Mouse (Mus musculus): ENCODE data around the gene Rspo1.

The Rspo1 gene

DNA sequence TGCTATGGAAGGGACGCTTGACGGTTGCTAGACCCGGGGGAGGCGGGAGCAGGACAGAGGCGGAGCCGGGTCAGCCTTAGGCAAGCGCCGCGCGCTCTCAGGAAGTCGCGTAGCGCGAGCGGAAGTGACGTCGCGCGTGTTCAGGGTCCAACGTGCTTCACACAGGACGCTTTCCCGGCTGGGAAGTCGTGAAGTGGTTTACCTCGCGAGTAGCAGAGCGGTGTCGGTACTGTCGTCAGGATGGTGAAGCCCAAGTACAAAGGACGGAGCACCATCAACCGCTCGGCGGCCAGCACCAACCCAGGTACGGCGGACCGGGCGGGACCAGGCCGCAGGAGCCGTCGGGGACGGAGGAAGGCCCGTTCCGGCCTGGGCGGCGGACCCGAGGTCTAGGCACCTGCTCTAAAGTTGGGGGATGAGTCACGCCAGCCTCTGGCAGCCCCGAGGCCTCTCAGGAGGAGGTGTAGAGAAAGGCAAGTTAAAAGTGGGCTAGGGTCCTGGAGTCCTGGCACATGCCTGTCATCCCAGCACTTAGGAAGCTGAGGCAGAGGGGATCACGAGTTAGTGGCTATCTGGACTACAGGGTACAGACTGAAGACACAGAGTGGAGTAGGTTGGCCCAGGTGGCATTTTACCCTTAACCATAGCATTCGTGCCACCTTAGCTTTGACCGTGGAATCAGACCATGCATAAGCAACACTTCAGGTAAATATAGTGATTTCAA is 43.8 kb downstream of the Rspo1 start:
- DNase-seq (ENCODE audit: low spot score), result peak; percentile 79

DNA sequence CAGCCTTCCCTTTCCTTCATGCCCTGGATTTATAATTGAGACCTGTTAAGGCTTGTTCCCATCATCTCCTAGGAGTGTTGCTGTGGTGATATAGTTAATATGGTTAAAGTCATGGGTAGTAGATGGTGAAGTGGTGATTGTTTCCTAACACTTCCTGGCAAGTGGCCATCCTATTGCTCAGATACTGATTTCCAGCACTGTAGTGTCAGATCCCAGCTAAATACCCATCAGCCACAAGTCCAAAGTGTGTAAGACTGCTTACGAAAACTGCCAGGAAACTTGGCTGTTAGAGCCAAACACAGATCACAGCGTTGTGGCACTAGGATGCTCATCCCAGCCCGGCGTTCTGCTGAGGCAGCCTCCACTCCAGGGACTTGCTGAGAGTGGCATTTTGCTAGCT is 48.1 kb downstream of the Rspo1 start:
- no peak for DNase-seq (ENCODE audit: low spot score)

- no peak for DNase-seq (ENCODE audit: low spot score)
Observed at GRCm38 (mm10) chr4:125044454-125044853, 58.2 kb downstream of the Rspo1 start.

DNA sequence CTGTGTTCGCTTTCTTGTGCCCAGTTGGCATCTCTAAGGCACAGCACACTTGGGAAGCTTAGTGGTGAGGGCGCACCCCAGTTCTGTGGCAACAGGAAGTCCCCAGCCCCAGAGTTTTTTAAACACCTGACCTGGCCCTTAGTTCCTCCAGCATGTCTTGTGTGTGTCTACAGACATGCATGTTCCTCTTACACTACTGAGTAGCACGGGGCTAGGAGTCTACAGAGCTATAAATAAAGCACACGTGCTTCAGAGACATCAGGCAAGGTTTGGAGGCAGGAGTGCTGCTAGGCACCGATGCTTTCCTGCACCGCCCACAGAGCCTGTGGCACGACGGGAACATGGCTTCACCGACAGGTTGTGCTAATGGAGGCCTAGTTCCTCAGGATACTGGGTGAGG is 69.2 kb downstream of the Rspo1 start:
- DNase-seq (ENCODE audit: low spot score), result no peak

- DNase-seq (ENCODE audit: low spot score), result no peak
Observed at GRCm38 (mm10) chr4:125056476-125056875, 70.2 kb downstream of the Rspo1 start.

GRCm38 (mm10) chr4:125057273-125057672 is 71.0 kb downstream of the Rspo1 start:
- DNase-seq (ENCODE audit: low spot score), result no peak

DNA sequence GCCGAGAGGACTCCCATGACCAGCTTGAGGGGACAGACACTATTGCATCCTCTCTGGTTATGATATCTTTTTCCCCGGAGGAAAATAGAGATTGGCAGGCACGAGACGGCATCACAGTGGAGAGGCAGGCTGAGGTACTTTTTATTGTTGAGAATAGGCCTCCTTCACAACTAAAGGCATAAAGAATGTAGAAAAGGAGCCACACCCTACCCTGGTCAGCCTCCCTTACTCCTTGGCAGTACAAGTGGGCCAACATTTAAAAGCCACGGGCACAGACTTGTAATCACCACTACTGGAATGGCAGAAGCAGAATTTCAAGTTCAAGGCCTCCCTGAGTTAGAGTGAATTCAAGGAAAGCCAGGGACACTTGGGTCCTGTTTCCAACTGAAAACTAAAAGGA is 71.8 kb downstream of the Rspo1 start:
- no peak for DNase-seq (ENCODE audit: low spot score)
